Mouse (Mus musculus) lung, adult 2 months (tissue): ENCODE measurements around the gene Lmod1. TPM values are rescaled to one million over a fixed set of nuclear protein-coding genes. Genes with fewer than 3 reads are reported as not detected.

ENCODE experiments used
- DNase-seq: peaks from one replicate; pipeline ENCODE4 v3.0.0; 2022
- H3K4me1 ChIP-seq: fragments of 200-500 bp; 2 replicates; pipeline ENCODE4 v1.6.1; 2011; ENCODE audit warnings: low read length; ENCODE audit not compliant: control insufficient read depth, insufficient read depth
- H3K4me3 ChIP-seq: fragments of 200-500 bp; replicated peaks from 2 replicates; pipeline ENCODE3; 2011; ENCODE audit warnings: low read depth, mild to moderate bottlenecking, control low read depth, low read length; ENCODE audit errors: extremely low read depth
- CTCF ChIP-seq: fragments of 200-500 bp; IDR thresholded peaks from 2 replicates; pipeline ENCODE4 v1.5.1; 2011; ENCODE audit warnings: mild to moderate bottlenecking, low read length, control low read depth; ENCODE audit not compliant: insufficient read depth
- POLR2A ChIP-seq: fragments of 200-500 bp; IDR thresholded peaks from 2 replicates; pipeline ENCODE4 v1.6.1; 2011; ENCODE audit warnings: low read depth, mild to moderate bottlenecking, control low read depth, low read length, borderline replicate concordance; ENCODE audit errors: extremely low read depth
- WGBS: fragments of 180-500 bp; shearing (Covaris S2); methylation state at CpG from one replicate; pipeline ENCODE4 v1.1.7; 2018; 5-methylcytosine and 5-hydroxymethylcytosine counted together
- polyA plus RNA-seq: library from polyadenylated mRNA; depleted of rRNA; stranded (reverse); fragments of >200 nt; gene quantifications from 2 replicates; pipeline ENCODE4 v1.2.3, GENCODE M21; 2012

Lmod1 gene
- polyA plus RNA-seq, 1 experiment, result 12.9 TPM

DNA sequence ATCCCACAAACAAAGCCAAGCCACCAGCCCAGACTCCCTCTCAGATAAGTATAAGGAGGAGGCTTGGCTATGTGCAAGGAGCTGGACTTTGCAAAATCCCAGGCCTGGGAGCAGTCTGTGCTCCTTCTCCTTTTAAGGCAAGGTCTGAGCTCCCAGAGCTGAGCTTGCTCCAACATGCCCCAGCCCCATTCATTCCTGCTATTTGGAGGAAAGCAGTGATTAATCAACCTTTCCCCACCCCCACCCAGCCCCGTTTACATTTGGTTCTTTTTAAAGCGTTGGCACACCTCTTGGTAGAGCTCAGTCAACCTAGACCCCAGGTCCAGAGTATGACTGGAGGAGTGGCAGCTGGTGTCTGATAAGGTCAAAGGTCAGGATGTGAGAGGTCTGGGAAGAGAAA is 34.5 kb downstream of the Lmod1 start:
- no peak for TF ChIP-seq POLR2A
- TF ChIP-seq CTCF, result no peak
- H3K4me3 ChIP-seq, result no peak overlapping the region
- H3K4me1 ChIP-seq, result peaks cover 3% of the 10 kb centered on the region; the same call in 1 of the 2 replicates
- DNase-seq, result no peak
- 28% methylated on average over 2 of the region's 2 CpGs for WGBS

DNA sequence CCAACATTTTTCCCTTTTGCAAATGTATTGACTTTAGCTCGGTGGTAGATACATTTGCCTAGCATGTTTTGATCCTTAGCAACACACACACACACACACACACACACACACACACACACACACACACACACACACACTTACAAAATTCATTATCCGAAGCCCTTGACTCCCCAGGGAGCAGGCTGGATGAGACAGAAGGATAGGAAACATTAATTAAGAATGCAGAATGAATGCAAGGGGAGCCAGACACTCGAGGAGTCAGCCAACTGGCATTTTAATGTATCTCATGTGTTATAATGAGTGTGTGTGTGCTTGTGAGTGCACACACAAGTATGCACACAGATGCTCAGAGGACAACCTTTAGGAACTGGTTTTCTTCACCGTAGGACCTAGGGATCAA is 36.9 kb downstream of the Lmod1 start:
- TF ChIP-seq CTCF, result no peak
- no peak for TF ChIP-seq POLR2A
- 77% methylated on average over 4 of the region's 4 CpGs for WGBS
- H3K4me3 ChIP-seq, result no peak overlapping the region
- DNase-seq, result no peak
- H3K4me1 ChIP-seq, result peaks cover 3% of the 10 kb centered on the region; the same call in 1 of the 2 replicates

DNA sequence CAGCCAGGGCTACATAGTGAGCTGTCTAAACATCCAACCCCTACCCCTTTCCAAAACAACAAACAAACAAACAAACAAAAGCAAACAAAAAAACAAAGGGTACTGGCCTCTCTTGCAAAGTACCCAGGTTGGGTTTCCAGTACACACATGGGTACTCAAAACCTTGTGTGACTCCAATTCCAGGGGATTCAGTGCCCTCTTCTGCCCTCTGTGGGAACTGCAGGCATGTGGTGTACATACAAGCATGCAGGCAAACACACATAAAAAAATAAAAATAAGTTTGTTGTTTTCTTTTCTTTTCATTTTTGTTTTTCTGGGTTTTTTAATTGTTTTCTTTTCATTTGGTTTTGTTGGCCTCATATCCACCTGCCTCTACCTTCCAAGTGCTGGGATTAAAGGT is 37.5 kb downstream of the Lmod1 start:
- TF ChIP-seq POLR2A, result no peak
- no peak for TF ChIP-seq CTCF
- Histone ChIP-seq H3K4me1 (peaks cover 3% of the 10 kb centered on the region; the same call in 1 of the 2 replicates), H3K4me3 (no peak overlapping the region)

DNA sequence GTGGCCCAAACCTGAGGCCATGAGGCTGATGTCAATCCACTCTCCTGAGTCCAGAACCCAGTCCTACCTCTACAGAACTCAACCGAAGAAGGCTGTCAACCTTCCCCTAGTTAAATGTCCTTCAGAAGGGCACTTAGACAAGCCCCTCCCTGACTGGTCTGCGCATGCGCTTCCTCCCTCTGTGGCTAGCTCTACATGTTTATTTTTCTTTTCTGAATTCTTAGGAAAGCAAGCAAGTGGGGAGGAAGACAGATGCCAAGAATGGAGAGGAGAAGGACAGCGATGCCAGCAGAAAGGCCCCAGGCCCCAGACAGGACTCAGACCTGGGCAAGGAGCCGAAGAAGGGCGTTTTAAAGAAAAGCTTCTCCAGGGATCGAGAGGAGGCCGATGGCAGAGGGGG is 38.8 kb downstream of the Lmod1 start:
- H3K4me1 ChIP-seq, result peaks cover 5% of the 10 kb centered on the region; the same call in 1 of the 2 replicates
- 31% methylated on average over 8 of the region's 8 CpGs for WGBS
- peak; percentile 31 for DNase-seq
- H3K4me3 ChIP-seq, result peak overlapping the region; percentile 8
- TF ChIP-seq POLR2A (no peak; the same call in 1 of the 2 replicates), CTCF (no peak)

More for the DNA sequence above, 37.5 kb downstream of the Lmod1 start:
- no peak for DNase-seq

DNA sequence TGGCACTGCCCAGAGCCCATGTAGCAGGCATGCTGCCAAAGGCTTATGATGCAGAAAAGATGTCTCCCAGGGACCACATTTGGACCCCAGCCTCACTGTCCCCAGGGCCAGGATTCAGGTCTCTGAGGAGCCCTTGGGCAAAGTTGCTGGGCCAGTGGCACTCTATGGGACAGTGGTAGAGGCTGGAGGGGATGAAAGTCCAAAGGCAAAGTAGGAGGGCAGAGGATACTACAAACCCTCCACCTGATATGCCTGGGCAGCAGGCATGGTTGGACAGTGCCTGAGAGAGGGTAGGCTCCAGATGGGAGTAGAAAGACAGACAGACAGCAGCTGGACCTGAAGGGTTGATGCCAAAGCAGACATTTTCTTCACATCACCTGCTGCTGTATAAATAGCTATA is 41.8 kb downstream of the Lmod1 start:
- Histone ChIP-seq H3K4me3 (no peak overlapping the region), H3K4me1 (peaks cover 8% of the 10 kb centered on the region; the same call in 1 of the 2 replicates)
- TF ChIP-seq POLR2A (no peak), CTCF (no peak)
- no peak for DNase-seq

DNA sequence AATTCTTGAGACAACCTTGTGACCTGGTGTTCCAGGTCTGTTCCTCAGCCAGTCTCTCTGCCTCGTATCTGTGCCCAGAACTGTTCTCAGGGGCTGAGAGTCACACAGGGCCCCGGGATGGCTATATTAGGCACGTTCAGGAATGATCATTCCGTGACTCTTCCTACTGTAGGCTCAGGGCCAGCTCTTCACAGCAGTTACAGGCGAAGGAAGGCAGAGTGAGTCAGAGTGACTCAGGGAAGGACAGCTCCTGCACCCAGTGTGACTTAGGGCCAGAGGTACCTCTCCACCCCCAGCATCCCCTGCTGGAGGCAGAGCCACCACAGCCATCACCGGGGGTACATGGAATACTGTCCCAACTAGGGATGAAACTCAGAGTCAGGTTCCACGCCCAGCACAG is 42.4 kb downstream of the Lmod1 start:
- DNase-seq, result no peak
- Histone ChIP-seq H3K4me3 (no peak overlapping the region), H3K4me1 (peaks cover 8% of the 10 kb centered on the region; the same call in 1 of the 2 replicates)
- no peak for TF ChIP-seq CTCF
- TF ChIP-seq POLR2A, result no peak
- 71% methylated on average over 7 of the region's 7 CpGs for WGBS

DNA sequence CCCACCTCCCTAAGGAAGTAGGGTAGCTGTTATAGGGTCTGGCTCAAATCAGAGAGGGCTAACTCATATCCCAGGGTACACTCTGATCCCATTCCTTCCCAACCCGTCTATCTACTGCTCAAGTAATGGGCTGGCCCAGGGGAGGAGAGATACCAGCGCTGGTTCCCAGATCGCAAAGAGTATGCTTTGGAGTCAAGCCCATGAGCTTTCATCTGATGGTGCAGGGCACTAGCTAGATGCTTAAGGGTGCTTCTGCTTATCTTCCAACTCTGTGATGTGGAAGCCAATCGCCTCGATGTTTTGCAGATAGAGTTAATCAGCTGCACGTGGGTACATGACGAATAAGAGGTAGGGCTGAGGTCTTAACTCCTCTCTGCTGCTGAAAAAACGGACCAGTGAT is 43.0 kb downstream of the Lmod1 start:
- WGBS, result 66% methylated on average over 8 of the region's 8 CpGs
- DNase-seq, result no peak
- TF ChIP-seq CTCF (no peak), POLR2A (no peak)

DNA sequence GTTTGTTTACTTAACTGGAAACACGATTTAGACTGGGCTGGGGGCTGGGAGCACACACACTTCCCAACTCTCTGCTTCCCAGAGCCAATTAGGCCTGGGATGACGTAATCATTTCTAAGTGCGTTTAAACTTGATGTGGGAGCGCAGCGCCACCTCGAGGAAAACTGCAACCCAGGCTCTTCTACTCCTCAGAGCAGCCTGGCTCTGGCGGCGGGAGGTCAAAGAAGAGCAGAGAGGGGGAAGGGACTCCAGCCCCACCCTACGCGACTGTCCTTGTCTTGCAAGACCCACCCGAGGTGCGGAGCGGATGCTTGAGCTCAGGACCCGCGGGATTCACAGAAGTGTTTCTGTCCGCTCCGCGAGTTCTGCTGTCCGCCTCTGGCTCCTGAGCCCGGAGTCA is 43.6 kb downstream of the Lmod1 start:
- Histone ChIP-seq H3K4me3 (peak overlapping the region; percentile 43), H3K4me1 (peaks cover 8% of the 10 kb centered on the region; the same call in 1 of the 2 replicates)
- TF ChIP-seq CTCF (peak; percentile 80), POLR2A (no peak)
- peak; percentile 83 for DNase-seq
- WGBS, result 2% methylated on average over 20 of the region's 20 CpGs

More for the DNA sequence above, 43.0 kb downstream of the Lmod1 start:
- Histone ChIP-seq H3K4me3 (no peak overlapping the region), H3K4me1 (peaks cover 8% of the 10 kb centered on the region; the same call in 1 of the 2 replicates)

DNA sequence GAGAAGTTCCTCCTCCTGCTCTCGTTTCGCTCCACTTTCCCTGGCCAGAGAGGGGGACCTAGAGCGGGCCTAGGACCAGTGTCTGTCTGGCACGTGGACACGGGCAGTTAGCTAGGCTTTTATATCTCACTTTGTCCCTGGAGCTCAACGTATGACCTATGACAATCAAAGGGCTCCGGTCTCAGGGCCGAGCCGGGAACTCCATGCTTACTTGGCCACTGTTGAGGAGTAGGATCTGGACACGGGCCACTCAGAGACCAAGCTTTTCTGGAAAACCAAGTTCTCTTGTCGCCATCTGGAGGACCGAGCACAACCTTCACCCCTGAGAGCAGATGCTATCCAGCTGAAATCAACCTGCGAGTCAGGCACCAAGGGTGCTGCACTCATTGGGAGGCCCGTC is 44.4 kb downstream of the Lmod1 start:
- Histone ChIP-seq H3K4me3 (peak overlapping the region; percentile 21), H3K4me1 (0 out of 2 replicates have a peak, but pooled peaks cover 5% of the 10 kb centered on the region)
- 11% methylated on average over 14 of the region's 14 CpGs for WGBS
- TF ChIP-seq CTCF, result peak; percentile 53
- no peak for TF ChIP-seq POLR2A
- peak; percentile 60 for DNase-seq

DNA sequence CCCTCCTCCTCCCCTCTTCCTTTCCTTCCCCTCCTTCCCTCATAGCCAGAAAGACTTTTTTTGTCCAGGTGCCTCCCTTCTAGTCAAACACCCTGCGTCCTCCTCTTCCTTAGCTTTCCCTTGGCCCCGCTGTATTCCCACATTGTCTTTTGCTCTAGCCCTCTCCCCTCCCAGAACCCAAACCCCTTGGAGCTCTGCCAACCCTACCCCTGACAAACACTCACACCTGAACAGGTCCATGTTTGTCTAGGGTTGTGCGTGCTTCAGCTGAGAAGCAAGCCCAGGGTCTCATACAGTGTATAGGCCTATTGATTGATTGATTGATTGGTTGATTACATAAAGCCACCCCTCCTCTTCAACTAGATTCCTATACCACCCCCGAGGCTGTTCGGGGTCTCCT is 44.8 kb downstream of the Lmod1 start:
- whole genome bisulfite sequencing, result 73% methylated on average over 5 of the region's 5 CpGs

More for the DNA sequence above, 44.8 kb downstream of the Lmod1 start:
- Histone ChIP-seq H3K4me3 (no peak overlapping the region), H3K4me1 (peaks cover 8% of the 10 kb centered on the region; the same call in 1 of the 2 replicates)
- TF ChIP-seq POLR2A, result no peak
- no peak for DNase-seq
